Mouse (Mus musculus): Measurements from ENCODE around the gene Ptpdc1. TPM values are rescaled to one million over a fixed set of nuclear protein-coding genes. Genes with fewer than 3 reads are reported as not detected.
A peak's percentile ranks its signal among the peaks of the same experiment; 100 is the strongest.

Ptpdc1 gene
- polyA plus RNA-seq, 1 experiment from 2014 or later = 21.6 TPM

DNA sequence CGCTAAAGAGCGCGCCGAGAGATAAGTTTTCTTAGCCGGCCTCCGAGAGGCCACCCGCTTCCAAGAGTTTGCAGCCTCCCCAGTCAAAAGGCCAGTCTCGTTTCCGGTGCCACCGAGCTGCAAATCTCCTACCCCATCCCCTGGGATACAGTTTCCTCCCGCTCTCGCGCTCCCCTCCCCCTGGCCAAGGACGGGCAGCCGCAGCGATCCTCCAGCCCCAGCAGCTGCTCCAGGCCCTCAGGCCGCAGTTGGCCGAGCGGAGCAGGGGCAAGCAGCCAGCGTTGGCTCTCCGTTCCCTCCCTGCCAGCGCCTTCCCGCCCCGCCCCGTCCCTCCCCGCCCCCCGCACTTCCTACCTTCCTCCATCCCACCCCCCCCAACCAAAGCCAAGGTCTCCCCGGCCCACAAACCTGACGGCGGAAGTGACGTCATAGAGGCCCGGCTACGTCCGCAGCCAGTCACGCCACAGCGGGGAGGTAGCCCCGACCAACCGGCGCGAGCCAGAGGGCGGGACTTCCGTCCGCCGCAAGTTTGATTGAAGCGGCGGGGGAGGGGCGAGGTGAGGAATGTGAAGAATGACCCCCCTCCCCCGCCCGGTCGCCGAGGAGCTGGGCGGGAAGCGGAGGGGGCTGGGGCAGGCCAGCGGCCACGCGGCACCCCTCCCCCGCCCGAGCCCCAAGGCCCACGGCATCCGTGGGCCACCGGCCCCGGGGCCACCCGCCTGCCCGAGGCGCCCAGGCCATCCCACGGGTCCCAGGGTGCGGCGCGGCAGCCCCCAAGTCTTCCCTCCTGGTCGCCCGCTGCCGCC, 79.8 kb downstream of the Ptpdc1 start:
- ATAC-seq (ENCODE audit: low FRiP score) (peak; percentile 85), DNase-seq (ENCODE audit: low spot score) (peak; percentile 99)
- Histone ChIP-seq H3K27ac (peak overlapping the region; percentile 99), H3K4me3 (replicated peaks; ENCODE audit: low read length) (peak overlapping the region; percentile 80), H3K9me3 (ENCODE audit: control insufficient read depth, low read length) (no peaks in the 10 kb centered on the region), H3K4me1 (replicated peaks; ENCODE audit: control insufficient read depth, insufficient read depth, low read length) (peaks cover 25% of the 10 kb centered on the region), H3K4me2 (replicated peaks) (peak overlapping the region; percentile 81), H3K27me3 (ENCODE audit: control insufficient read depth, insufficient read depth, low read length) (no peaks in the 10 kb centered on the region), H3K36me3 (replicated peaks; ENCODE audit: control insufficient read depth, insufficient read depth) (no peaks in the 10 kb centered on the region), H3K9ac (peak overlapping the region; percentile 96)
- under 1% methylated on average over 60 of the region's 72 CpGs for WGBS

- peaks cover 30% of the 10 kb centered on the region for H3K4me1 ChIP-seq (replicated peaks; ENCODE audit: control insufficient read depth, insufficient read depth, low read length)
- no peaks in the 10 kb centered on the region for H3K9me3 ChIP-seq (ENCODE audit: control insufficient read depth, low read length)
- DNase-seq (ENCODE audit: low spot score) (no peak), ATAC-seq (ENCODE audit: low FRiP score) (no peak)
- H3K4me2 ChIP-seq (replicated peaks) = peak overlapping the region; percentile 81
- H3K27ac ChIP-seq = no peak overlapping the region
- no peaks in the 10 kb centered on the region for H3K27me3 ChIP-seq (ENCODE audit: control insufficient read depth, insufficient read depth, low read length)
- H3K4me3 ChIP-seq (replicated peaks; ENCODE audit: low read length) = peak overlapping the region; percentile 80
- no peaks in the 10 kb centered on the region for H3K36me3 ChIP-seq (replicated peaks; ENCODE audit: control insufficient read depth, insufficient read depth)
- 48% methylated on average over 4 of the region's 4 CpGs for WGBS
- H3K9ac ChIP-seq = peak overlapping the region; percentile 74; the same call in 1 of the 2 replicates
Observed at GRCm38 (mm10) chr13:48544867-48545266, 80.6 kb downstream of the Ptpdc1 start.

- Histone ChIP-seq H3K36me3 (replicated peaks; ENCODE audit: control insufficient read depth, insufficient read depth) (no peaks in the 10 kb centered on the region), H3K9ac (no peak overlapping the region), H3K27me3 (ENCODE audit: control insufficient read depth, insufficient read depth, low read length) (no peaks in the 10 kb centered on the region), H3K4me3 (replicated peaks; ENCODE audit: low read length) (peak overlapping the region; percentile 80), H3K4me1 (replicated peaks; ENCODE audit: control insufficient read depth, insufficient read depth, low read length) (peaks cover 30% of the 10 kb centered on the region), H3K9me3 (ENCODE audit: control insufficient read depth, low read length) (no peaks in the 10 kb centered on the region), H3K4me2 (replicated peaks) (peak overlapping the region; percentile 81), H3K27ac (no peak overlapping the region)
- no peak for ATAC-seq (ENCODE audit: low FRiP score)
- DNase-seq (ENCODE audit: low spot score) = no peak
Observed at GRCm38 (mm10) chr13:48544391-48544790, 81.1 kb downstream of the Ptpdc1 start.

DNA sequence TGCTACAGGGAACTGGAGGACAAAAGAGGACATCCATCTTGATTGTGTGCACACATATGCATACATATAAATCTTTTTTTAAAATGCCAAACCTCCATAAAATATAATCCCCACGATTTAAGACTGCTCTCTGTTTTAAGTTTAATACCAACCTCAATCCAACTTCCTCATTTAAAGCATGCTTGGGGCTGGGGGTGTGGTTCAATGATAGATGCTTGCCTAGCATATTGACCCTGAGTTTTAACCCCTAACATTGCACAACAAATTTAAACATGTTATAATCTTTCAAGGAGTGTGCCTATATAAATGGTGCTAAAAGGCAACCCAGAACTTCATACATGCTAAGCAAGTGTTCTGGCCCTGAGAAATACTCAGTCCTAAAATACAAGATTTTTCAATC, 85.0 kb downstream of the Ptpdc1 start:
- ATAC-seq (ENCODE audit: low FRiP score) (no peak), DNase-seq (ENCODE audit: low spot score) (no peak)
- Histone ChIP-seq H3K27ac (no peak overlapping the region), H3K4me3 (replicated peaks; ENCODE audit: low read length) (no peak overlapping the region), H3K4me2 (replicated peaks) (0 out of 2 replicates have a peak overlapping the region, but pooled peaks have one; percentile 2), H3K4me1 (replicated peaks; ENCODE audit: control insufficient read depth, insufficient read depth, low read length) (peaks cover 35% of the 10 kb centered on the region), H3K9me3 (ENCODE audit: control insufficient read depth, low read length) (no peaks in the 10 kb centered on the region), H3K36me3 (replicated peaks; ENCODE audit: control insufficient read depth, insufficient read depth) (peaks cover 17% of the 10 kb centered on the region; the same call in 1 of the 2 replicates), H3K27me3 (ENCODE audit: control insufficient read depth, insufficient read depth, low read length) (no peaks in the 10 kb centered on the region), H3K9ac (no peak overlapping the region)
- WGBS = 60% methylated on average over 1 of the region's 1 CpGs

DNA sequence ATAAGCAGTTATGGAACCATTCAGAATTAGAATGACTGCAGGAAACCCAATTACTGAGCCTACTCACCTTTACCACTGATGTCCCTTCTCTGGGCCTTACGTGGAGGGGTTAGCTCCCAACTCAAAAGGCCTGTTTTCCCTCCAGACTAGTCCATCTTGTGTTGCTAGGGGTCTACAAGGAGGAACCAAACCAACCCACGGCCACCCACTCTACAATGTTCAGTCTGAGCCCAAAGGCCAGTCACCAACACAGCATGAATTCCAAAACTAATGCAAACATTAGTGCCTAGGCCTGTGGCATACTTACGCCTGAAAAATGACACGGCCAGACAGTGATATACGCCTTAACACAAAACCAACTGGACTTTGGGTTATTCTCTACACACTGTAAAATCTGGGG, 92.0 kb downstream of the Ptpdc1 start:
- Histone ChIP-seq H3K27ac (no peak overlapping the region), H3K4me2 (replicated peaks) (no peak overlapping the region), H3K4me1 (replicated peaks; ENCODE audit: control insufficient read depth, insufficient read depth, low read length) (no peaks in the 10 kb centered on the region), H3K9ac (no peak overlapping the region), H3K4me3 (replicated peaks; ENCODE audit: low read length) (no peak overlapping the region), H3K27me3 (ENCODE audit: control insufficient read depth, insufficient read depth, low read length) (no peaks in the 10 kb centered on the region), H3K36me3 (replicated peaks; ENCODE audit: control insufficient read depth, insufficient read depth) (peaks cover 20% of the 10 kb centered on the region; the same call in 1 of the 2 replicates), H3K9me3 (ENCODE audit: control insufficient read depth, low read length) (no peaks in the 10 kb centered on the region)
- DNase-seq (ENCODE audit: low spot score) = no peak
- ATAC-seq (ENCODE audit: low FRiP score) = no peak
- 85% methylated on average over 5 of the region's 5 CpGs for whole genome bisulfite sequencing

GRCm38 (mm10) chr13:48531448-48531847, 94.0 kb downstream of the Ptpdc1 start:
- no peak for DNase-seq (ENCODE audit: low spot score)
- H3K9me3 ChIP-seq (ENCODE audit: control insufficient read depth, low read length) = no peaks in the 10 kb centered on the region
- no peak for ATAC-seq (ENCODE audit: low FRiP score)
- peaks cover 10% of the 10 kb centered on the region; the same call in 1 of the 2 replicates for H3K36me3 ChIP-seq (replicated peaks; ENCODE audit: control insufficient read depth, insufficient read depth)
- no peak overlapping the region for H3K4me2 ChIP-seq (replicated peaks)
- H3K27ac ChIP-seq = no peak overlapping the region
- 89% methylated on average over 2 of the region's 2 CpGs for WGBS
- H3K4me3 ChIP-seq (replicated peaks; ENCODE audit: low read length) = no peak overlapping the region
- H3K27me3 ChIP-seq (ENCODE audit: control insufficient read depth, insufficient read depth, low read length) = no peaks in the 10 kb centered on the region
- H3K9ac ChIP-seq = no peak overlapping the region
- no peaks in the 10 kb centered on the region for H3K4me1 ChIP-seq (replicated peaks; ENCODE audit: control insufficient read depth, insufficient read depth, low read length)

- Histone ChIP-seq H3K36me3 (replicated peaks; ENCODE audit: control insufficient read depth, insufficient read depth) (peaks cover 5% of the 10 kb centered on the region; the same call in 1 of the 2 replicates), H3K4me2 (replicated peaks) (no peak overlapping the region), H3K27ac (no peak overlapping the region), H3K27me3 (ENCODE audit: control insufficient read depth, insufficient read depth, low read length) (no peaks in the 10 kb centered on the region), H3K4me1 (replicated peaks; ENCODE audit: control insufficient read depth, insufficient read depth, low read length) (no peaks in the 10 kb centered on the region), H3K9ac (no peak overlapping the region), H3K9me3 (ENCODE audit: control insufficient read depth, low read length) (no peaks in the 10 kb centered on the region), H3K4me3 (replicated peaks; ENCODE audit: low read length) (no peak overlapping the region)
- DNase-seq (ENCODE audit: low spot score) (no peak), ATAC-seq (ENCODE audit: low FRiP score) (no peak)
- 77% methylated on average over 2 of the region's 2 CpGs for WGBS
Observed at GRCm38 (mm10) chr13:48530685-48531084, 94.8 kb downstream of the Ptpdc1 start.

DNA sequence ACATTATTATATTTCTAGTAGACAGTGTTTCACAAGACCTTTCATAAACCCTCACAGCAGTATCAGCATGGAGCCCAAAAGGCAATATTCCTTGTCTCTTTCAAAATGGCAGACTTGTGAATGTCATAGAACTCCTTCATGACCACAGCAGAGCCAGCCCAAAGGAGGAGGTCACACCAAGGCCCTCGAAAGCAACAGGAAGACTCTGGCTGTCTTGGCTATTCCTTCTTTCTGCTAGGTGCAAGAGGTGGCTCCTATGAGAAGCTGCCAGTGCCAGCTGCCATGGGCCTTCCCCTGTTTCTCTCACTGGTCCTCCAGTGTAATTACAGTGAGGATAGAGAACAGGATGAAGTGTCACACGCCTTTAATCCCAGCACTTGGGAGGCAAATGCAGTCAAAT, 96.4 kb downstream of the Ptpdc1 start:
- ATAC-seq (ENCODE audit: low FRiP score) = no peak

DNA sequence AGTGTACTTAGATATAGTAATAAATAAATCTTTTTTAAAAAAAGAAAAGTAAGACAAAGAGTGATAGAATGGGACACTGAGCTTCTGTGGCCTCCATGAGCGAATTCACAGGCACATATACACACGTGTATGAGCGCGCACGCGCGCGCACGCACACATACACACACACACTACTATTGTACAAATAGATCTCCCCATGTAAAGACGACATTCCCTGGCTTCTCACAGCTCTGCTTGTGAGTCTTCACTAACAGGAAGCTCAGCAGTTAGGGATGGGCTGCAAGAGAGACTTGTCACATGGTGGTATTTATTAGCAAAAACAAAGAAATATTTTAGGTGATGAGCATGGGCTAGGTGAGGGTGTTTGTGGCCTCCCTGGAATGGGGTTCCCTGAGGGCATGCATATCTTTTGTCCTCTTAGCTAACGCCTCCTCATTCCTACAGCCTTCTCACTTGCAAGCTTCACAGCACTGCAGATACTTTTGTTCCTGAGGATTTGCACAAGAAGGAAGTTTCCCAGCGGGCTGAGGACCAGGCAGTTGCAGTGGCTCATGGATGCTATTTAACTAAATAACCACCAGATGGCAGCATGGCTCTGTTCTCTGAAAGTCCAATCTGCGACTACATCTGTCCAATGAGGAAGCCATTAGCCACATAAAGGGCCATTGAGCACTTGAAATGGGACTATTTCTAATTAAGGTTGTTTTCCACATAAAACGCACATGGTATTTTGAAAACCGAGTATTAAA, 97.2 kb downstream of the Ptpdc1 start:
- H3K27me3 ChIP-seq (ENCODE audit: control insufficient read depth, insufficient read depth, low read length) = no peaks in the 10 kb centered on the region

More for the DNA sequence above, 96.4 kb downstream of the Ptpdc1 start:
- Histone ChIP-seq H3K9me3 (ENCODE audit: control insufficient read depth, low read length) (no peaks in the 10 kb centered on the region), H3K4me2 (replicated peaks) (no peak overlapping the region), H3K27ac (no peak overlapping the region), H3K4me1 (replicated peaks; ENCODE audit: control insufficient read depth, insufficient read depth, low read length) (no peaks in the 10 kb centered on the region), H3K36me3 (replicated peaks; ENCODE audit: control insufficient read depth, insufficient read depth) (no peaks in the 10 kb centered on the region), H3K27me3 (ENCODE audit: control insufficient read depth, insufficient read depth, low read length) (no peaks in the 10 kb centered on the region), H3K4me3 (replicated peaks; ENCODE audit: low read length) (no peak overlapping the region), H3K9ac (no peak overlapping the region)
- 57% methylated on average over 2 of the region's 2 CpGs for WGBS
- DNase-seq (ENCODE audit: low spot score) = no peak

More for the DNA sequence above, 97.2 kb downstream of the Ptpdc1 start:
- WGBS = 55% methylated on average over 15 of the region's 15 CpGs
- Histone ChIP-seq H3K9me3 (ENCODE audit: control insufficient read depth, low read length) (no peaks in the 10 kb centered on the region), H3K36me3 (replicated peaks; ENCODE audit: control insufficient read depth, insufficient read depth) (no peaks in the 10 kb centered on the region), H3K4me3 (replicated peaks; ENCODE audit: low read length) (no peak overlapping the region), H3K4me2 (replicated peaks) (no peak overlapping the region), H3K9ac (no peak overlapping the region), H3K27ac (no peak overlapping the region), H3K4me1 (replicated peaks; ENCODE audit: control insufficient read depth, insufficient read depth, low read length) (no peaks in the 10 kb centered on the region)
- DNase-seq (ENCODE audit: low spot score) (peak; percentile 97), ATAC-seq (ENCODE audit: low FRiP score) (peak; percentile 85)

Measured in hindbrain, embryonic 14.5 days (tissue).